Mouse (Mus musculus) spleen, adult 2 months (tissue): ENCODE measurements around the gene C8b. TPM values are rescaled to one million over a fixed set of nuclear protein-coding genes. Genes with fewer than 3 reads are reported as not detected.

Source experiments
- DNase-seq, 2 experiments: peaks; one replicate each; pipeline versions ENCODE4 v3.0.0 to v3.0.0-alpha.2; 2012 to 2021; ENCODE audit warnings: low spot score in 2 of 2, low read depth in 1 of 2
- H3K27ac ChIP-seq: fragments of 200-500 bp; 2 replicates; pipeline ENCODE4 v1.5.1; 2012; ENCODE audit warnings: low read length, inconsistent platforms; ENCODE audit not compliant: insufficient read depth
- H3K27me3 ChIP-seq: fragments of 200-500 bp; 2 replicates; pipeline ENCODE4 v1.6.1; 2012; ENCODE audit warnings: mild to moderate bottlenecking, moderate library complexity, low read length, inconsistent platforms; ENCODE audit not compliant: control insufficient read depth, insufficient read depth
- H3K36me3 ChIP-seq: fragments of 200-500 bp; 2 replicates; pipeline ENCODE4 v1.6.1; 2012; ENCODE audit warnings: mild to moderate bottlenecking, low read length, inconsistent platforms; ENCODE audit not compliant: control insufficient read depth, insufficient read depth
- H3K4me1 ChIP-seq: fragments of 200-500 bp; 2 replicates; pipeline ENCODE4 v1.6.1; 2011; ENCODE audit warnings: inconsistent platforms; ENCODE audit not compliant: control insufficient read depth, insufficient read depth, insufficient read length
- H3K4me3 ChIP-seq: fragments of 200-500 bp; 2 replicates; pipeline ENCODE4 v1.5.1; 2011; ENCODE audit warnings: mild to moderate bottlenecking, inconsistent platforms; ENCODE audit not compliant: insufficient read depth, insufficient read length; ENCODE audit errors: extremely low read depth
- CTCF ChIP-seq: fragments of 200-500 bp; IDR thresholded peaks from 2 replicates; pipeline ENCODE4 v1.5.1; 2011; ENCODE audit warnings: mild to moderate bottlenecking, inconsistent platforms; ENCODE audit not compliant: insufficient read depth, insufficient read length, insufficient replicate concordance; ENCODE audit errors: extremely low read depth
- POLR2A ChIP-seq: fragments of 200-500 bp; IDR thresholded peaks from 2 replicates; pipeline ENCODE4 v1.6.1; 2011; ENCODE audit warnings: low read depth, low read length, inconsistent platforms
- WGBS: fragments of 180-500 bp; shearing (Covaris S2); methylation state at CpG from one replicate; pipeline ENCODE4 v1.1.7; 2018; 5-methylcytosine and 5-hydroxymethylcytosine counted together
- polyA plus RNA-seq: library from polyadenylated mRNA; depleted of rRNA; stranded (reverse); fragments of >200 nt; gene quantifications from 2 replicates; pipeline ENCODE4 v1.2.3, GENCODE M21; 2012

The C8b gene
- polyA plus RNA-seq, 1 experiment: not detected

DNA sequence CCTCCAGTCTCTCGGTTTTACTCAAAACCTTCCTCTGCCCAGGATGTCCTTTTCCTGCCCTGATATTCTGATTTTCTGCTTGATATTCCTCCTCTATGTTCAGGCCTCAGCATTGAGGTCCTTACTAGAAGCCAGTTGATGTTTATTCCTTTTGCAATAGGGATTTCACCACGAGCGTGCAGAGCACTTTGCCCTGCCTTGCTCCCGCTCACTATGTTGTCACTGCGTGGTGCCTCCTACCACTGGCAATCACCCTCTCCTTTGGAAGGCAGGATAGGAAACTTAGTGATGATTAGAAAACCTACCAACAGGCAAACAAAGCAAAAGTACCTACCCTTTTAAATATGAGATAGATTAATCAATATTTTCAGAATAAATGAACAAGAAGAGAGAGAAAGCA lies 13.3 kb downstream of the C8b start:
- no peak for DNase-seq
- no peaks in the 10 kb centered on the region for H3K27me3 ChIP-seq
- H3K4me3 ChIP-seq: no peak overlapping the region
- WGBS: 90% methylated on average over 5 of the region's 5 CpGs
- H3K27ac ChIP-seq: no peak overlapping the region
- no peaks in the 10 kb centered on the region for H3K4me1 ChIP-seq
- TF ChIP-seq POLR2A (no peak), CTCF (no peak)
- no peaks in the 10 kb centered on the region for H3K36me3 ChIP-seq

DNA sequence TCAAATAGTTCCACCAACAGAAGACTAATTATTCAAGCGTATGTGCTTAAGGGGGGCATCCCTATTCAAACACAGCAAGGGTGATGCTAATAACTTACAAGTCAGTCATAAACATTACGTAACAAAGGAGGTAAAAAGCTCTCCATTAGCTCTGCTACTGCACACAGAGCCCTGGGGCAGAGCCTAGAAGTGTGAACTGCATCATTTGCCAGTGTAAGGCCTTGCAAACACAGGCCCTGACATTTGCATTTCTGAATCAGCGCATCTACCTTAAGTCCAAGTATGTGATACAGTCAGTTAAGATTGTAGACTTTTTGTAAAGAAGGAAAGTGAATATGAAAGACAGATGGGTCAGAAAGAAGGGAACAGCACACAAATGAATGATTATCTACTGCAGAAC lies 15.3 kb downstream of the C8b start:
- TF ChIP-seq POLR2A (no peak), CTCF (no peak)
- DNase-seq: no peak
- H3K4me3 ChIP-seq: no peak overlapping the region
- H3K27me3 ChIP-seq: no peaks in the 10 kb centered on the region
- no peaks in the 10 kb centered on the region for H3K4me1 ChIP-seq
- no peak overlapping the region for H3K27ac ChIP-seq
- no peaks in the 10 kb centered on the region for H3K36me3 ChIP-seq
- 87% methylated on average over 3 of the region's 3 CpGs for WGBS

DNA sequence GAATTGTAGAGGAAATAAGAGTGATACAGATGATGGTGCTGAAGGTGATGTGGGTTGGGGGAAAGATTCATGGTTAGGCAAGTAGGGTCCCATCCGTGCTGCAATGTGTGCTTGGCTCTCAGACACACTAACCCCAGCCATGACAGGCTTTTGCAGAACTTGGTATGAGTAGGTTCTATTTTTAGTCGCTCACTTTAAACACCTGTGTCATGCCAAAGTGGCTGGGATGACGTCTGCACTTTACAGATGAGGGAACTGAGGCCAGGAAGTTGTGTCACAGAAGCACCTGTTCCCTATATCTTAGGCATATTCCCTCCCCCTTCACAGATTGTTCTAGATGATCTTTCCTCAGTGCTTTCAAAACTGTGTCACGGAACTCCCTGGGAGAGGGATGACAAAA lies 16.2 kb downstream of the C8b start:
- 48% methylated on average over 4 of the region's 4 CpGs for WGBS
- Histone ChIP-seq H3K27me3 (no peaks in the 10 kb centered on the region), H3K4me3 (no peak overlapping the region), H3K4me1 (no peaks in the 10 kb centered on the region), H3K36me3 (no peaks in the 10 kb centered on the region), H3K27ac (no peak overlapping the region)
- DNase-seq: no peak
- TF ChIP-seq CTCF (no peak), POLR2A (no peak)

DNA sequence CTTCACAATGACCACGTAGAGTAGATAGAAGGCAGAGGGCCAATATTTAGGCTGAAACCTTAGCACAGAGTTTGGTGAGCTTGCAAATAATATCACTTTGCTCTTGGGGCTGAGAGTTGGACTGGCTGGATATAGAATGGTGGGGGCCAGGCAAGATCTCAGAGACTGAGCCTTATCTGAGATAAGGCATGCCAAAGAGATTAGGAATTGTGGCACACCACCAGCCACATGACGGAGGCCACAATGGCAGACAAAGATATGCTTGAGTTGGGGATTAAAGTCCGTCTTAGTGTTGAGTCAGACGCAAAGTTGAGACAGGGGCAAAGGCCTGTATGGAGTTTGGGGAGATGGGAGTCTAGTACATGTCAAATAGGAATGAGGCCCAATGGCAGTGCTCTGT lies 26.0 kb downstream of the C8b start:
- Histone ChIP-seq H3K27me3 (no peaks in the 10 kb centered on the region), H3K4me1 (no peaks in the 10 kb centered on the region), H3K36me3 (no peaks in the 10 kb centered on the region), H3K4me3 (no peak overlapping the region), H3K27ac (no peak overlapping the region)
- TF ChIP-seq POLR2A (no peak), CTCF (no peak)
- no peak for DNase-seq
- WGBS: 88% methylated on average over 4 of the region's 4 CpGs

DNA sequence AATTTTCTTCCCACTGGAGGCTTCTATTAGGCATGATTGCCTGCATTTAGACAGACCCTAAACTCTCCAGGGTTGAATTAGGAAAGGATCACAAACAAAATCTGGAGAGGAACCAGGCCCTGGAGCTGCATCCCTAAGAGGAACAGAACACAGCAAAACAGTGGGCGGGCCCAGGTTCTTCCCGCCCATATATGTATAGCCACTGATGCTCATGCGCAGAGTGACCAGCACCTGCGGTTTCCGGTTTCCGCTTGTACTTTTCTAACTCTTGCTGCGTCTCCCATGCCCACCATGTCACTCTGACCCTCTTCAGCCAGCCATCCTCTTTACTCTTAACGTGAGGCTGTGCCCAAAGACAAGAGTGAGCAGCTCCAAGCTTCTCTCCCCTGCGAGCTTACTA lies 32.8 kb downstream of the C8b start:
- H3K4me1 ChIP-seq: no peaks in the 10 kb centered on the region
- no peak for DNase-seq
- no peak overlapping the region for H3K4me3 ChIP-seq
- H3K36me3 ChIP-seq: no peaks in the 10 kb centered on the region
- TF ChIP-seq CTCF: no peak
- TF ChIP-seq POLR2A: no peak
- no peak overlapping the region for H3K27ac ChIP-seq
- WGBS: 75% methylated on average over 9 of the region's 9 CpGs
- no peaks in the 10 kb centered on the region for H3K27me3 ChIP-seq

DNA sequence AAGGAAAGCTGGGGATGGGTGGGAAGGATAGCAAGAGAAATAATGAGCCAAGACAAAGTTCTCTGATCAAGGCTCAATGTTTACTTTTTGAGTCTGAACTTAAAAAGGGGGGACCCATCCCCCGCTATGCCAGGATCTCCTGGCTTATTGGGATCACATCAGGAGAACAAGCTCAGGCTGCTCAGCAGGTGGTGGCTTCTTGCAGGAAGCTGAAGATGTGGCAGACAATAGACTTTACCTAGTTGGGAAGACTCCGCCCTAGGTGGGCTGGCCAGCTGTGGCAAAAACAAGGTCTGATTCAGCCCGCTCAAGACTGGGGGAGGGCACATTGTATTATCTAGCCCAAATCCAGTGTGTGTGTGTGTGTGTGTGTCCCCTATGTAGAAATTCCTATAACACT lies 35.5 kb downstream of the C8b start:
- Histone ChIP-seq H3K4me3 (no peak overlapping the region), H3K27ac (no peak overlapping the region), H3K36me3 (no peaks in the 10 kb centered on the region), H3K4me1 (no peaks in the 10 kb centered on the region), H3K27me3 (no peaks in the 10 kb centered on the region)
- WGBS: 93% methylated on average over 3 of the region's 3 CpGs
- no peak for DNase-seq
- no peak for TF ChIP-seq CTCF
- TF ChIP-seq POLR2A: no peak

DNA sequence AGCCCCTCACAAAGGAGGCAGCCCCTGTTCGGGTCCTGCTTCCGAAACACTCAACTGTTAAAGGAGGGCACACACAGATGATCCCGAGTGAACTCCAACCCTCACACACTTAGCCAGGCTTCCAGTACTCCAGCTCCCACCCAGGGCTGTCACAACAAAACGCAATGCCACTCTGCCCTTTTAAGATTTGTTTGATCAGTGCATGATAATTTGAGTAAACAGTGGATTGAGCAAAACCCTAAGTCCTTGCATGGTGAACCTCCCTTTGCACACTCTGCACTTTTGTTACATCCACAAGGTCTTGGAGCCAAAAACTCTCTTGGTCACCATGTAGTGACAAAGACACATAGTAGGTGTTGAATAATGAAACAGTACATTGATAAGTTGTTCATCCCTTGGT lies 38.0 kb downstream of the C8b start:
- no peak for TF ChIP-seq CTCF
- DNase-seq: no peak
- WGBS: 82% methylated on average over 4 of the region's 4 CpGs
- Histone ChIP-seq H3K4me1 (no peaks in the 10 kb centered on the region), H3K27me3 (no peaks in the 10 kb centered on the region), H3K4me3 (no peak overlapping the region), H3K36me3 (no peaks in the 10 kb centered on the region), H3K27ac (no peak overlapping the region)
